In genomic region chr7:119794251-119794638, GRCm38 (mm10) we compare ENCODE assay signal across 8 mouse cellular contexts. TPM values are rescaled to one million over a fixed set of nuclear protein-coding genes. Genes with fewer than 3 reads are reported as not detected.
DNase-seq lines count a peak whose midpoint lies in the region; ATAC-seq and TF ChIP-seq lines count a peak whose summit lies in the region.

No protein-coding gene starts in this region.

- peak overlapping the region; percentile 83 for H3K4me3 ChIP-seq in kidney, embryonic 16.5 days (ENCODE audit: low read length)
- peak overlapping the region; percentile 96 for H3K4me3 ChIP-seq in cortical plate, adult 2 months (ENCODE audit: insufficient read depth, low read length)
- peak overlapping the region; percentile 92 for H3K4me3 ChIP-seq in hindbrain, embryonic 15.5 days
- H3K4me3 ChIP-seq in midbrain, embryonic 11.5 days (ENCODE audit: low read depth, low read length) = peak overlapping the region; percentile 53

- no peak for TF ChIP-seq CTCF in cortical plate, adult 2 months (IDR thresholded peaks at IDR 0.05; ENCODE audit: extremely low read depth, insufficient read depth, low read length)

- H3K4me1 ChIP-seq in kidney, embryonic 16.5 days (ENCODE audit: insufficient read depth, low read length) = peaks cover 15% of the 10 kb centered on the region
- no peaks in the 10 kb centered on the region for H3K4me1 ChIP-seq in cortical plate, adult 2 months (ENCODE audit: control insufficient read depth, insufficient read depth, low read length)
- H3K4me1 ChIP-seq in hindbrain, embryonic 15.5 days (replicated peaks) = peaks cover 16% of the 10 kb centered on the region
- H3K4me1 ChIP-seq in midbrain, embryonic 11.5 days (ENCODE audit: control insufficient read depth, insufficient read depth, low read length) = peaks cover 6% of the 10 kb centered on the region

- no peaks in the 10 kb centered on the region for H3K27me3 ChIP-seq in kidney, embryonic 16.5 days (ENCODE audit: insufficient read depth, low read length)
- no peaks in the 10 kb centered on the region for H3K27me3 ChIP-seq in hindbrain, embryonic 15.5 days
- no peaks in the 10 kb centered on the region for H3K27me3 ChIP-seq in midbrain, embryonic 11.5 days (ENCODE audit: control insufficient read depth, insufficient read depth, low read length)

- no peak for DNase-seq in kidney, postnatal 4 days
- no peak for DNase-seq in midbrain, embryonic 11.5 days (ENCODE audit: low spot score, missing footprints)
- DNase-seq in left cerebral cortex, adult 18-20 months (ENCODE audit: low spot score in 2 of 2) = no peak
- no peak for DNase-seq in ovary, postnatal 10 days (ENCODE audit: low spot score)
- no peak for DNase-seq in cerebellum, adult 9-11 months

- peaks cover 6% of the 10 kb centered on the region; the same call in 1 of the 2 replicates for H3K36me3 ChIP-seq in kidney, embryonic 16.5 days (ENCODE audit: insufficient read depth, low read length)
- peaks cover 10% of the 10 kb centered on the region for H3K36me3 ChIP-seq in hindbrain, embryonic 15.5 days
- no peaks in the 10 kb centered on the region; the same call in 1 of the 2 replicates for H3K36me3 ChIP-seq in midbrain, embryonic 11.5 days (ENCODE audit: control insufficient read depth, insufficient read depth, low read length)

- WGBS in kidney, embryonic 16.5 days = 0% methylated on average over 21 of the region's 21 CpGs
- under 1% methylated on average over 21 of the region's 21 CpGs for WGBS in hindbrain, embryonic 15.5 days
- WGBS in midbrain, embryonic 11.5 days = 0% methylated on average over 21 of the region's 21 CpGs

- H3K27ac ChIP-seq in kidney, embryonic 16.5 days (ENCODE audit: low read length) = peak overlapping the region; percentile 91
- no peak overlapping the region for H3K27ac ChIP-seq in cortical plate, adult 2 months (ENCODE audit: insufficient read depth, low read length)
- H3K27ac ChIP-seq in hindbrain, embryonic 15.5 days (replicated peaks) = peak overlapping the region; percentile 77
- peak overlapping the region; percentile 71 for H3K27ac ChIP-seq in midbrain, embryonic 11.5 days (ENCODE audit: low read depth, low read length)

- H3K4me2 ChIP-seq in kidney, embryonic 16.5 days (replicated peaks; ENCODE audit: low read depth, low read length) = peak overlapping the region; percentile 73
- peak overlapping the region; percentile 97 for H3K4me2 ChIP-seq in hindbrain, embryonic 15.5 days
- peak overlapping the region; percentile 82 for H3K4me2 ChIP-seq in midbrain, embryonic 11.5 days

- H3K9me3 ChIP-seq in kidney, embryonic 16.5 days (ENCODE audit: low read length) = no peaks in the 10 kb centered on the region
- H3K9me3 ChIP-seq in hindbrain, embryonic 15.5 days = no peaks in the 10 kb centered on the region
- no peaks in the 10 kb centered on the region for H3K9me3 ChIP-seq in midbrain, embryonic 11.5 days (ENCODE audit: control insufficient read depth, low read length)

- TF ChIP-seq POLR2A in cortical plate, adult 2 months (IDR thresholded peaks at IDR 0.05; ENCODE audit: extremely low read depth, insufficient read depth, low read length) = no peak

- ATAC-seq in kidney, embryonic 16.5 days (ENCODE audit: low FRiP score, low TSS enrichment) = peak; percentile 87
- ATAC-seq in hindbrain, embryonic 15.5 days (ENCODE audit: low FRiP score, low read depth) = no peak
- no peak; the same call in 1 of the 2 replicates for ATAC-seq in midbrain, embryonic 11.5 days (ENCODE audit: low FRiP score)

- H3K9ac ChIP-seq in kidney, embryonic 16.5 days (replicated peaks; ENCODE audit: low read length) = peak overlapping the region; percentile 87
- H3K9ac ChIP-seq in hindbrain, embryonic 15.5 days = peak overlapping the region; percentile 85
- peak overlapping the region; percentile 82 for H3K9ac ChIP-seq in midbrain, embryonic 11.5 days (ENCODE audit: low read length)

RNA-seq across cellular contexts. Expression of gene Eri2, which starts 0.4 kb away (rescaled TPM):
- 26.2 and 26.5 TPM in 2 replicates for polyA plus RNA-seq in kidney, embryonic 16.5 days (2015; fragmentation: Nextera tagmentation; extraction: Ambion mirVana)
- 6.9 TPM in 2 replicates for polyA plus RNA-seq in cortical plate, adult 2 months (2012; rRNA removed)
- 15.4 and 16.5 TPM in 2 replicates for polyA plus RNA-seq in hindbrain, embryonic 15.5 days (2015; fragmentation: Nextera tagmentation; extraction: Ambion mirVana)
- polyA plus RNA-seq in midbrain, embryonic 11.5 days (2014; fragmentation: Nextera tagmentation; extraction: Ambion mirVana) = 42.6 and 45.9 TPM in 2 replicates
- total RNA-seq in left cerebral cortex, adult 18-20 months (2021) = 1 to 10 TPM; 8.8 TPM

RNA-seq across cellular contexts. Expression of gene Rexo5, which starts 0.4 kb away (rescaled TPM):
- 23.9 and 27.7 TPM in 2 replicates for polyA plus RNA-seq in kidney, embryonic 16.5 days (2015; fragmentation: Nextera tagmentation; extraction: Ambion mirVana)
- polyA plus RNA-seq in cortical plate, adult 2 months (2012; rRNA removed) = 1.3 and 3.5 TPM in 2 replicates
- 9.5 and 11.9 TPM in 2 replicates for polyA plus RNA-seq in hindbrain, embryonic 15.5 days (2015; fragmentation: Nextera tagmentation; extraction: Ambion mirVana)
- polyA plus RNA-seq in midbrain, embryonic 11.5 days (2014; fragmentation: Nextera tagmentation; extraction: Ambion mirVana) = 21.0 and 25.2 TPM in 2 replicates
- 1 to 10 TPM; 2.3 TPM for total RNA-seq in left cerebral cortex, adult 18-20 months (2021)

RNA-seq across cellular contexts. Expression of gene Acsm3, which starts 33.5 kb away (rescaled TPM):
- 0.92 and 1.1 TPM in 2 replicates for polyA plus RNA-seq in kidney, embryonic 16.5 days (2015; fragmentation: Nextera tagmentation; extraction: Ambion mirVana)
- not detected in 2 replicates for polyA plus RNA-seq in cortical plate, adult 2 months (2012; rRNA removed)
- polyA plus RNA-seq in hindbrain, embryonic 15.5 days (2015; fragmentation: Nextera tagmentation; extraction: Ambion mirVana) = 0.09 TPM in 1 of 2 replicates, not detected in the other
- 0.11 and 0.19 TPM in 2 replicates for polyA plus RNA-seq in midbrain, embryonic 11.5 days (2014; fragmentation: Nextera tagmentation; extraction: Ambion mirVana)
- total RNA-seq in left cerebral cortex, adult 18-20 months (2021) = not detected
